Mouse (Mus musculus): ENCODE measurements around the gene Mpped1. TPM values are rescaled to one million over a fixed set of nuclear protein-coding genes. Genes with fewer than 3 reads are reported as not detected.

The Mpped1 gene
- polyA plus RNA-seq, 1 experiment from 2014 or later = 9.2 TPM

DNA sequence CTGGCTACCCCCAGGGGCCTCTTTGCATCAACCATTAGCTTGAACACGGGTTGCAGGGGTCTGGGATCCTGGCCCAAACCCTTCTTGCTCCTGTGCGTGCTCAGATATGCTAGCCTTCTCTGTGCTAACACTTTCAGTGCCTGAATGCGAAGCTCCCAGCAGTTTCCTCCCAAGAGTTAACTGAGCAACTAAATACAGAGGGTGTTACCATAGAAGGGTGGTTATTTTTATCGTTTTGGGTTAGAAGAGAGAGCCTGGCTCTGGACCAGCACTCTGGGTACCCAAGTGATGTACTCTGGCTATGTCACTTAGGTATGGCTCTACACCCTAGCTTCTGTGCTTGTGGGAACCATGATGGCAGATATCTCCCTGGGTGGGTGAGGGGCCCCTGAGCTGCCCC, 68.2 kb downstream of the Mpped1 start:
- Histone ChIP-seq H3K27ac (no peak overlapping the region), H3K9me3 (no peaks in the 10 kb centered on the region), H3K9ac (no peak overlapping the region), H3K36me3 (no peaks in the 10 kb centered on the region), H3K27me3 (no peaks in the 10 kb centered on the region; the same call in 1 of the 2 replicates), H3K4me3 (no peak overlapping the region), H3K4me1 (no peaks in the 10 kb centered on the region), H3K4me2 (no peak overlapping the region)
- ATAC-seq (ENCODE audit: insufficient number of reproducible peaks, low FRiP score, low TSS enrichment, low read depth) = no peak
- 65% methylated on average over 4 of the region's 4 CpGs for WGBS

DNA sequence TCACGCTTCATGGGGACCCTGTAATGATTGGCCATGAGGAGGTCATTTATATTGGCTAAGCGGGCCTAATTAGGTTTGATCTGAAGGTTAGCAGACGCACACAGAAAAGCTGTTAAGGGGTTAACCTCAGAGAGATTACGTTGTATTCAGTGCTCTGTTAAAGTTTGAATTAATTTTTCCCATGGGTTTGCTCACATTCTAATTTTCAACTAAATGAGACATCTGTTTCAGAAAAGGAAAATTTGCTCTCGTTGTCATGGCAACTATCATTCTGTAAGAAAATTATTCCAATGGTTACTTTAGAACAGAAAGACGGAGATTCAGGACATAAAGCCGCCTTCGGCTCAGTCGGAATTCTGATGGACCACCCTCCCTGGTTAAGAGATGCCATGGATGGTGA, 68.9 kb downstream of the Mpped1 start:
- Histone ChIP-seq H3K4me1 (no peaks in the 10 kb centered on the region), H3K9me3 (no peaks in the 10 kb centered on the region), H3K9ac (no peak overlapping the region), H3K36me3 (no peaks in the 10 kb centered on the region), H3K4me3 (no peak overlapping the region), H3K27ac (no peak overlapping the region), H3K27me3 (no peaks in the 10 kb centered on the region; the same call in 1 of the 2 replicates), H3K4me2 (no peak overlapping the region)
- no peak for ATAC-seq (ENCODE audit: insufficient number of reproducible peaks, low FRiP score, low TSS enrichment, low read depth)
- WGBS = 58% methylated on average over 9 of the region's 9 CpGs

DNA sequence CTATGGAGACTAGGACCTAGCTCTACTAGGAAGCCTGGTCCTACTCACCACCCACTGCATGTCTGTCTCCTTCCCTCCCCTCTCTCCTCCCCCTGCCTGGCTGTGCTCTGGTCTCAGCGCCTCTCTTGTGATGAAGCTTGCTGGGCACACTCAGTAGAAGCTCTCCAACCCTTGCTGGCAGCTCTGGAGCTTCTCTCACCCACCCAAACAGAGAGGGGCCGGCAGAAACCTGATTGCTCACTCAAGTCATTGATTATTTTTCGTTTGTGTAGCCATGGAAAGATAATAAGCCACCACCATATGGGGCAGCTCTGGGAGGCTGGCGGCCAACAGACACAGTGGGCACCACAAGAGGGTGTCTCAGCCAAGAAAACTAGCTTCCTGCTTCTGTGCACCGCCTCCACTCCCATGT, 74.1 kb downstream of the Mpped1 start:
- H3K4me3 ChIP-seq = no peak overlapping the region
- no peaks in the 10 kb centered on the region for H3K36me3 ChIP-seq
- no peak for ATAC-seq (ENCODE audit: insufficient number of reproducible peaks, low FRiP score, low TSS enrichment, low read depth)
- H3K27me3 ChIP-seq = no peaks in the 10 kb centered on the region; the same call in 1 of the 2 replicates
- H3K27ac ChIP-seq = no peak overlapping the region
- H3K4me2 ChIP-seq = no peak overlapping the region
- WGBS = 76% methylated on average over 5 of the region's 5 CpGs
- H3K9ac ChIP-seq = no peak overlapping the region
- H3K9me3 ChIP-seq = no peaks in the 10 kb centered on the region
- no peaks in the 10 kb centered on the region for H3K4me1 ChIP-seq

DNA sequence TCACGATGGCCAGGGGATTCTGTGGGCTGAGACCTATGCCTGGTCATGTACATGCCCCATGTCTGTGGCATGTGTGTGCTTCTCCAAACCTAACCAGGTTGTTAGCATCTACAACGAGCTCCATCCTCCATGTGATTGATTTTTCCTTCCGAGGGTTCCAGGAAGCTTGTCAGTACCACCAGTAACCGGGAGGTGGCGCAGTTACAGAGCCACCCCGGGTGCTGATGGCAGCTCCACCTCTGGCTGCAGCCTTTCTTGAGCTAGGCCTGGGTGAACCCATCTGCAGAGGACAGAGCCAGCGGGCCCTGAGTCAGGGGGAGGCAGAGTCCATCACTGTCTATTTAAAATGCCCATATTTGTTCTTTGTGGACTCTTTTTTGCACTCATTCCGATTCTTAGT, 77.9 kb downstream of the Mpped1 start:
- Histone ChIP-seq H3K36me3 (no peaks in the 10 kb centered on the region), H3K27ac (no peak overlapping the region), H3K9me3 (no peaks in the 10 kb centered on the region), H3K9ac (no peak overlapping the region), H3K27me3 (no peaks in the 10 kb centered on the region), H3K4me2 (no peak overlapping the region), H3K4me1 (no peaks in the 10 kb centered on the region), H3K4me3 (no peak overlapping the region)
- no peak for ATAC-seq (ENCODE audit: insufficient number of reproducible peaks, low FRiP score, low TSS enrichment, low read depth)
- WGBS = 19% methylated on average over 8 of the region's 8 CpGs

DNA sequence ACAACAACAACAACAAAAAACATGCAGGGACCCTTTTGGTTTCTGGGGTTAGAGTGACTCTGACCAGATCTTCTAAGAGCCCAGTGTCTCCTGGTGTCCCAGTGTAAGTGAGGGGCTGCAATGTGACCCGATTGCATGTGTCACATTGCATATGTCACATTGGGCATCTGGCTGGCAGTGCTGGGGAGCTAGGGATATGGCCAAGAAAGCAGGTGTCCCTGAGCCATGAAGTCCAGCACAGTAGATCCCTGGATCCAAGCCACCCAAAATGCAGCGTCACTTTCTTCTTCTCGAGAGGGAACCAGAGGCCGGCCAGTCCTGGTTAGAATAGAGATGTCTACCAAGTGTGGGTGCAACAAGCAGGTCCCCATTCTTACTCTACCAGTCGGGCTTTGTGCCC, 86.4 kb downstream of the Mpped1 start:
- Histone ChIP-seq H3K4me1 (no peaks in the 10 kb centered on the region), H3K4me2 (no peak overlapping the region), H3K9ac (no peak overlapping the region), H3K27ac (no peak overlapping the region), H3K9me3 (no peaks in the 10 kb centered on the region), H3K36me3 (no peaks in the 10 kb centered on the region), H3K4me3 (no peak overlapping the region), H3K27me3 (peaks cover 4% of the 10 kb centered on the region)
- ATAC-seq (ENCODE audit: insufficient number of reproducible peaks, low FRiP score, low TSS enrichment, low read depth) = no peak
- WGBS = 86% methylated on average over 5 of the region's 5 CpGs

DNA sequence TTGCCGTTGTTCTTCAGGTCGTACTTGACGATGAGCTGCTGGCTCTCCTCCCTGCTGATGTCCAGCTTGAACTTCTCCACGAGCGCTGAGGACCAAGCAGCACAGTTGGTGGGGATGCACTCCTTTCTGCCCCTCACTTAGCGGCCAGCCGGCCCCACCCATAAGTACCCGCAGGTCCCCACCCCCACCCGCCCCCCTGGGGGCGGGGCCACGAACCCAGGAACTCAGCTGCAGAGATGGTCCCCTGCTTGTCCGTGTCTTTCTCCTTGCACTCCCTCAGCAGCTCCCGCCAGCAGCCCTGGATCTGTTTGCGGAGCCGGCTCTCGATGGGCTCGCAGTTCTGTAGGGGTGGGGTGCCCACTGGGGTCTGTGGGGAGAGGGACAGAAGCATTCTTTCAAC, 91.7 kb downstream of the Mpped1 start:
- no peak overlapping the region for H3K4me3 ChIP-seq
- H3K9ac ChIP-seq = no peak overlapping the region
- H3K27me3 ChIP-seq = peaks cover 10% of the 10 kb centered on the region
- no peak overlapping the region for H3K4me2 ChIP-seq
- no peak for ATAC-seq (ENCODE audit: insufficient number of reproducible peaks, low FRiP score, low TSS enrichment, low read depth)
- WGBS = 6% methylated on average over 16 of the region's 17 CpGs
- H3K4me1 ChIP-seq = no peaks in the 10 kb centered on the region
- no peaks in the 10 kb centered on the region for H3K36me3 ChIP-seq
- no peak overlapping the region for H3K27ac ChIP-seq
- no peaks in the 10 kb centered on the region for H3K9me3 ChIP-seq

DNA sequence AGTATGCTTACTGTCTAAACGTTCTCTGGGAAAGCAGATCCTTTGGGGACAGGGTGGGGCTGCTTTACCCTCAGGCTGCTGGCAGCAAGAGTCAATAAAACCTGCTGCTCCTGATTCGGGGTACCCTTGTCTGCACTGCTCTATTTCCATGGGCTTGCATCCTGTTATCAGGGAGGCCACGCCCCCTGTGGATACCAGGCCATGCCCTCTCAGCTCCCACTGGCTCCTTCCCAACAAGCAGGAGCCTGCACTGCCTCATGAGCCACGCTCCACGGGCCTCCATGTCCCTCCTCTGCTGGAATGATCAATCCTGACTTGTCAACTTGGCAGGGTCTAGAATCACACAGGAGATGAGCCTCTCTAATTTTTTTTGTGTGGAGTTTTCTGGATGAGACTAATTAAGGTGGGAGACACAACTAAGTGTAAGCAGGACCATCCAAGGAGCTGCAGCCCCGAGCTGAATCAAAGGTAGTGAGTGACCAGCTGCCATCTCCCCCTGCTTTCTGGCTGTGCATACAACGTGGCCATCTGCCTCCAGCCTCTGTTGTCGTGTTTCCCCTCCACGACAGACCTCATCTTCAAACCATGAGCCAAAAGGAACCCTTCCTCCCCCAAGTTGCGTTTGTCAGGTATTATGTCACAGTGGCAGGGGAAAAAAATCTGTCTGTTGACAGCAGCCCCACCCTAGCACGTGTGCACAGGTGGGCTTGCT, 98.0 kb downstream of the Mpped1 start:
- no peak overlapping the region for H3K4me3 ChIP-seq
- WGBS = 48% methylated on average over 11 of the region's 11 CpGs
- no peaks in the 10 kb centered on the region; the same call in 1 of the 2 replicates for H3K27me3 ChIP-seq
- H3K4me2 ChIP-seq = no peak overlapping the region
- no peaks in the 10 kb centered on the region for H3K9me3 ChIP-seq
- no peak for ATAC-seq (ENCODE audit: insufficient number of reproducible peaks, low FRiP score, low TSS enrichment, low read depth)
- no peak overlapping the region for H3K9ac ChIP-seq
- H3K36me3 ChIP-seq = no peaks in the 10 kb centered on the region
- no peak overlapping the region for H3K27ac ChIP-seq
- H3K4me1 ChIP-seq = 0 out of 2 replicates have a peak, but pooled peaks cover 3% of the 10 kb centered on the region

DNA sequence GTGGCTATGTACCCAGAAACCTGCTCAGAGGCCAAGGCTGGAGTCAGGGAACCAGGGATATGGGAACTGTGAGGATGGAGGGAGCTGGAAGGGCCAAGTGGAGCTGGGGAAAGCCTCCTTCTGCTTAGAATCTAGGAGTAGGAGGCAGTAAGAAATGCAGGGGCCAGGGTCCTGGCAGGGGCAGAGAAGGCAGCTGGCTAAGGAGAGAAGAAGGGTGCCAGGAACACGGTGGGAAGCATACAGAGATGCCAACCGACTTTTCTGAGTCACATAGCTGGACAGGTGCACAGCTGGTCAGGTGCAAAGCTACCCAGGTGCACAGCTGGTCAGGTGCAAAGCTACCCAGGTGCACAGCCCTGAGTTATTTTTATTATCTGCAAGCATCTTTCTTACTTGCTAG, 98.6 kb downstream of the Mpped1 start:
- H3K36me3 ChIP-seq = no peaks in the 10 kb centered on the region
- no peaks in the 10 kb centered on the region for H3K9me3 ChIP-seq
- H3K27me3 ChIP-seq = no peaks in the 10 kb centered on the region; the same call in 1 of the 2 replicates
- no peak overlapping the region for H3K9ac ChIP-seq
- no peak for ATAC-seq (ENCODE audit: insufficient number of reproducible peaks, low FRiP score, low TSS enrichment, low read depth)
- H3K4me1 ChIP-seq = 0 out of 2 replicates have a peak, but pooled peaks cover 3% of the 10 kb centered on the region
- 72% methylated on average over 2 of the region's 2 CpGs for WGBS
- H3K4me2 ChIP-seq = no peak overlapping the region
- H3K27ac ChIP-seq = no peak overlapping the region
- H3K4me3 ChIP-seq = no peak overlapping the region

DNA sequence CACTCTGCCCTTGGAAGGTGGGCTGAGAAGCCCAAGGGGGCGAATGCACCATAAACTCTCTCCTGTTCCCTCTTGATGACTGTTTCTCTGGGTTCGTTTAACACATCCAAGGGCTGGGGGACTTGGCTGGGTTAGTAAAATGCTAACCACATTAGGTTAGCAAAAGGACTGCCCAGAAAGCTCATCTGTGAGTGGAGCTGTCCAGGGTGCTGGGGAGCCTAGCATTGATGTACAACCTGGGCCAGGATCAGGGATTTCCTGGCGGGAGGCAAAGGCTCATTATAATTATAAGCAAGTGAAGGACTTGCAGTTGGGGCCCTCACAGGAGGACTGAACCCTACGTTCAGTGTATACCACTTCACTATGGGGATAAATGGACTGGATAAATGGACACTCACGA, 100.6 kb downstream of the Mpped1 start:
- Histone ChIP-seq H3K9me3 (no peaks in the 10 kb centered on the region), H3K4me2 (no peak overlapping the region), H3K4me1 (0 out of 2 replicates have a peak, but pooled peaks cover 3% of the 10 kb centered on the region), H3K4me3 (no peak overlapping the region), H3K27me3 (no peaks in the 10 kb centered on the region), H3K9ac (no peak overlapping the region), H3K27ac (no peak overlapping the region), H3K36me3 (no peaks in the 10 kb centered on the region)
- 25% methylated on average over 5 of the region's 5 CpGs for WGBS
- ATAC-seq (ENCODE audit: insufficient number of reproducible peaks, low FRiP score, low TSS enrichment, low read depth) = no peak

DNA sequence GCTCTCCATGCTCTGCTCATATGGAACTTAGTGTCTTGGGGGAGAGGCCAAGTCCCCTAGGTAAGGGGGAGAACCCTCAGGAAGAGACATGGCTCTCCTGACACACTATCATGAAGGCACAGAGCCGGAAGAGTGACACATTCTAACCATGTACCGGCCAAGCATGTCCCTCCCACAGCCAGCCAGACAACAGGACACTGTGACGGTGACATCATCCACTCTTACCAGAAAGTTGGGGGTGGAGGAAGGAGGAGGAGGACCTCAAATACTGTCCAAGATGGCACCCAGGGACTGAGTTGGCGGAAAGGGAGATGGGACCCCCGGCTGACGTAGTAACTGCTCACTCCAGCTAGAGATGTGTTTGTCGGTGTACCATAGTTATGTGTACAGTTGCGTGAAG, 104.6 kb downstream of the Mpped1 start:
- H3K4me3 ChIP-seq = no peak overlapping the region
- 90% methylated on average over 8 of the region's 8 CpGs for WGBS
- ATAC-seq (ENCODE audit: insufficient number of reproducible peaks, low FRiP score, low TSS enrichment, low read depth) = no peak

DNA sequence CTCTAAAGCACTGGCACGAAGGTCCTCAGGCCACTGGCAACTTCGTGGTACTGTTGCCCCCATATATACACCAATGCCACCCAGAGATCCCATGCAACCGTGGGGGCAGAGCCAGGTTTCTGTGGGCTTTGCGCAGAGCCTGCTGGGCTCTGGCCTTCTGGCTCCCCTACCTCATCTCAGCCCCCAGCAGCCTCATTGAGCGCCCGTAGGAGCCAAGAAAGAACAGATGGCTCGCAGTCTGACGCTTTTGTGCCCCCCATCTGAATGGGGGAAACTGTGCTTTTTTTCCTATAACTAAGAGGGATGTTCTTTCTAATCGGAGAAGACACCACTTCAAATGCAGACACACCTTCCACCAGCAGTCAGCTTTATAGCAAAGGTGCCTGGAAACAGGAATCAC, 105.0 kb downstream of the Mpped1 start:
- no peak overlapping the region for H3K4me3 ChIP-seq
- no peak for ATAC-seq (ENCODE audit: insufficient number of reproducible peaks, low FRiP score, low TSS enrichment, low read depth)
- 84% methylated on average over 9 of the region's 9 CpGs for WGBS

More for the DNA sequence above, 104.6 kb downstream of the Mpped1 start:
- H3K27ac ChIP-seq = no peak overlapping the region
- H3K27me3 ChIP-seq = no peaks in the 10 kb centered on the region
- H3K36me3 ChIP-seq = no peaks in the 10 kb centered on the region
- H3K9me3 ChIP-seq = no peaks in the 10 kb centered on the region
- H3K4me2 ChIP-seq = no peak overlapping the region
- H3K4me1 ChIP-seq = no peaks in the 10 kb centered on the region
- no peak overlapping the region for H3K9ac ChIP-seq

DNA sequence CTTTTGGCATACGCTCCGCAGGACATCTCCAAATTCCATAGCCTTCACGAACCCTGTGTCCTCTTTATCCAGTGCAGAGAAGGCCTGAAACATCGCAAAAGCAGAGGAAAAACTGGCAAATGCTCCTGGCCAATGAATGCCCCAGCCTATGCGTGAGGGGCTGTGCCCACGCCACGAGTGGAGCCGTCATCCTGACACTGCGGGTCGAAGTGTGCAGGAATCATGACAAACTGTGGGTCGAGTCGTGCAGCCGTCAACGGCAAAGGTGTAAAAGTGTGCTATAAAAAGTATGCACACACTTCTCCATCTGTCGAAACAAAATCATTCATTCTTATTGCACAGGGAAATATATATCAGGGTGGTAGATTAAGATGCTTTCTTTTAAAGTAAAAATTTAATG, 113.6 kb downstream of the Mpped1 start:
- WGBS = 81% methylated on average over 15 of the region's 15 CpGs
- H3K27me3 ChIP-seq = peaks cover 5% of the 10 kb centered on the region; the same call in 1 of the 2 replicates
- no peak for ATAC-seq (ENCODE audit: insufficient number of reproducible peaks, low FRiP score, low TSS enrichment, low read depth)

More for the DNA sequence above, 105.0 kb downstream of the Mpped1 start:
- Histone ChIP-seq H3K4me1 (no peaks in the 10 kb centered on the region), H3K9me3 (no peaks in the 10 kb centered on the region), H3K36me3 (no peaks in the 10 kb centered on the region), H3K27me3 (no peaks in the 10 kb centered on the region), H3K4me2 (no peak overlapping the region), H3K9ac (no peak overlapping the region), H3K27ac (no peak overlapping the region)

More for the DNA sequence above, 113.6 kb downstream of the Mpped1 start:
- no peak overlapping the region for H3K4me3 ChIP-seq
- no peak overlapping the region for H3K9ac ChIP-seq
- H3K4me2 ChIP-seq = no peak overlapping the region
- H3K4me1 ChIP-seq = no peaks in the 10 kb centered on the region
- no peaks in the 10 kb centered on the region for H3K9me3 ChIP-seq
- no peak overlapping the region for H3K27ac ChIP-seq
- H3K36me3 ChIP-seq = no peaks in the 10 kb centered on the region
